Mouse (Mus musculus) heart, adult 2 months (tissue): ENCODE data around the gene Brs3. TPM values are rescaled to one million over a fixed set of nuclear protein-coding genes. Genes with fewer than 3 reads are reported as not detected.
A peak's percentile ranks its signal among the peaks of the same experiment; 100 is the strongest.

ENCODE experiments used
- DNase-seq, 2 experiments: peaks; one replicate each; pipeline ENCODE4 v3.0.0; 2021
- H3K27ac ChIP-seq: fragments of 200-600 bp; 2 replicates; pipeline ENCODE4 v1.8.1; 2022
- H3K27me3 ChIP-seq: fragments of 200-500 bp; 2 replicates; pipeline ENCODE4 v1.6.1; 2012; ENCODE audit warnings: mild to moderate bottlenecking, low read length, inconsistent platforms, mixed read lengths; ENCODE audit not compliant: control insufficient read depth, insufficient read depth
- H3K36me3 ChIP-seq: fragments of 200-500 bp; 2 replicates; pipeline ENCODE4 v1.6.1; 2012; ENCODE audit warnings: low read length, inconsistent platforms; ENCODE audit not compliant: control insufficient read depth, insufficient read depth
- H3K4me1 ChIP-seq: fragments of 200-500 bp; 2 replicates; pipeline ENCODE4 v1.6.1; 2011; ENCODE audit warnings: low read length; ENCODE audit not compliant: control insufficient read depth, insufficient read depth
- H3K4me3 ChIP-seq: fragments of 200-600 bp; 2 replicates; pipeline ENCODE4 v1.8.1; 2022
- H3K79me2 ChIP-seq: fragments of 200-500 bp; replicated peaks from 2 replicates; pipeline ENCODE4 v1.6.1; 2012; ENCODE audit warnings: mild to moderate bottlenecking, inconsistent platforms, low read length, moderate library complexity, mixed read lengths; ENCODE audit not compliant: control insufficient read depth, insufficient read depth
- H3K9ac ChIP-seq: fragments of 200-500 bp; 2 replicates; pipeline ENCODE4 v1.6.1; 2012; ENCODE audit warnings: low read depth, mild to moderate bottlenecking, control low read depth, inconsistent platforms, low read length, mixed read lengths
- CTCF ChIP-seq: fragments of 200-600 bp; IDR thresholded peaks from 2 replicates; pipeline ENCODE4 v1.8.1; 2022; ENCODE audit warnings: antibody characterized with exemption, mild to moderate bottlenecking, moderate library complexity
- EP300 ChIP-seq: fragments of 200-500 bp; IDR thresholded peaks from 2 replicates; pipeline ENCODE4 v1.6.1; 2011; ENCODE audit warnings: low read depth, low read length, control low read depth; ENCODE audit not compliant: insufficient read depth
- POLR2A ChIP-seq: fragments of 200-500 bp; IDR thresholded peaks from 2 replicates; pipeline ENCODE4 v1.6.1; 2011; ENCODE audit warnings: mild to moderate bottlenecking, low read depth, low read length, control low read depth; ENCODE audit not compliant: insufficient read depth
- WGBS: fragments of 180-500 bp; shearing (Covaris S2); methylation state at CpG from one replicate; pipeline ENCODE4 v1.1.7; 2018; 5-methylcytosine and 5-hydroxymethylcytosine counted together
- intact Hi-C: fragments of 180-260 bp; cut with DNase I; formaldehyde crosslinking; loops from one replicate; pipeline ENCODE4 v1.15.1; 2025
- long read RNA-seq: library from polyadenylated mRNA; stranded (forward); transcript quantifications from one replicate; pipeline ENCODE4 v2.0.0, GENCODE M21; 2021
- polyA plus RNA-seq: library from polyadenylated mRNA; depleted of rRNA; stranded (reverse); fragments of >200 nt; gene quantifications from 2 replicates; pipeline ENCODE4 v1.2.3, GENCODE M21; 2012; rRNA removed
- total RNA-seq, 2 experiments: library from RNA; stranded (reverse); gene quantifications; 2 replicates each; pipeline ENCODE4 v1.2.3; 2021

The Brs3 gene
- total RNA-seq (not detected), polyA plus RNA-seq (not detected in 2 replicates)
- long read RNA-seq, result 0 reads

DNA sequence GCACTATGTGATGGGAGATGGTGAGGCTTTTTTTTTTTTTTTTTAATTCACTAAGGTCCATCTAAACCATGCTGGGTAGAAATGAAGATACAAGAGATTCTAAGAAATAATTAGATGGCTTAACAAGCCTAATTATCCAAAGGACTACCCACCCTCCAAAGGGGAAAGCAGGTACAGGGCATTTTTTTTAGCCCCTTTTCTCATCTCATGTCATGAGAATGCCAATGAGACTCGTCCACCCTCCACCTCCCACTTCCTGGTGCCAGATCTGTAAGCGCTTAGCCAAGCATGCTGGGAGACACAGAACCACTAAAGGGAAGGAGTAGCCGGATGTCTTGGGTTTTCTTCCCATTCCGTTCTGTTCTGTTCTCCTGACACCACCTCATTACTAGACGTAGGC lies at the start of gene Brs3:
Gene Brs3, plus strand, starts transcription at position 301 of the 400 bp plus-strand sequence.
- no peaks in the 10 kb centered on the region for H3K4me1 ChIP-seq
- H3K4me3 ChIP-seq, result no peak within 1 kb of the TSS
- H3K27me3 ChIP-seq, result no peaks in the 10 kb centered on the region
- intact Hi-C loops, result no loop called here
- H3K79me2 ChIP-seq, result no peaks in the 10 kb centered on the region
- no peak within 1 kb of the TSS for H3K27ac ChIP-seq
- DNase-seq, result no peak
- WGBS, result 70% methylated on average over 5 of the region's 5 CpGs
- H3K36me3 ChIP-seq, result no peaks in the 10 kb centered on the region
- no peak within 1 kb of the TSS for H3K9ac ChIP-seq
- TF ChIP-seq POLR2A (no peak), CTCF (no peak), EP300 (no peak)

DNA sequence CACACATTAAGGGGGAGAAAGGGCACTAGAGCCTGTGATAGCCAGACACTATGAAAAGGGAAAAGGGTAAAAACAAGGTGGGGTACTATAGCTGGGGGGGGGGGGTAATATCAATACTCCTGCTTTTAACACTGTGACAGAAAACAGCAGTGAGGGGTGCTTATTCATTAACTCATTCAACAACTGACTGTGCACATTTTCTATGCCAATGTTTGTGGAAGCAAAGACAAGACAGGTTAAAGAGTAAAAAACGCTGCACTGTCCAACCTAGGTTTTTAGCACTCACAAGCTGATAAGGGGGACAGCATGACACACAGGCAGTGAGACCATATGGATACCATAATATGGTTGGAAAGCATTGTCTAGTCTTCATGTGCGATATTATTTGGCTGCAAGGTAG lies 30.0 kb upstream of the Brs3 start:
- TF ChIP-seq CTCF, result no peak
- no peak for TF ChIP-seq EP300
- TF ChIP-seq POLR2A, result no peak
- no peak overlapping the region for H3K9ac ChIP-seq
- H3K79me2 ChIP-seq, result no peaks in the 10 kb centered on the region
- DNase-seq, result no peak
- WGBS, result 66% methylated on average over 2 of the region's 2 CpGs
- H3K36me3 ChIP-seq, result no peaks in the 10 kb centered on the region
- H3K4me1 ChIP-seq, result no peaks in the 10 kb centered on the region
- intact Hi-C loops, result no loop called here
- H3K27me3 ChIP-seq, result no peaks in the 10 kb centered on the region
- no peak overlapping the region for H3K27ac ChIP-seq
- H3K4me3 ChIP-seq, result no peak overlapping the region

DNA sequence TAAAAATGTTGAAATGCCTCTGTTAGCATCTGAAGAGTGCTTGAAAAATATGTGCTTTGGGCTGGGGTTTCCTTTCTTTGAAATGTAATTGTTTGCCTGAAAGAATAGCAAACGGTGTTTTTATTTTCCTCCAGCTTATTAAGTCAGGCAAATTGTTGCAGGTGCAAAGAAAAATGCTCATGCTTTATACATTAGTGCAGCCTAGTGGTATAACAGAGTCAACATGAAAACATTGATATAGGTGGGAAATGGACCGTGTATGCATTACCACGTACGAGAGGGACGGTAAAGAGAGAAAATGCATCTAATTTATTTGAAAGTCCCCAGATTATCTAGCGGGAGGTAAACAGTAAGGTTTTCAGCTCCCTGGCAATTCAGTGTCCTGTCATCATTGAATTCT lies 995 bp downstream of the Brs3 start:
- intact Hi-C loops, result no loop called here
- Histone ChIP-seq H3K79me2 (no peaks in the 10 kb centered on the region), H3K36me3 (no peaks in the 10 kb centered on the region), H3K4me3 (no peak overlapping the region), H3K27me3 (no peaks in the 10 kb centered on the region), H3K27ac (no peak overlapping the region), H3K4me1 (no peaks in the 10 kb centered on the region), H3K9ac (no peak overlapping the region)
- TF ChIP-seq EP300 (no peak), POLR2A (no peak), CTCF (no peak)
- no peak for DNase-seq
- WGBS, result 75% methylated on average over 6 of the region's 6 CpGs

DNA sequence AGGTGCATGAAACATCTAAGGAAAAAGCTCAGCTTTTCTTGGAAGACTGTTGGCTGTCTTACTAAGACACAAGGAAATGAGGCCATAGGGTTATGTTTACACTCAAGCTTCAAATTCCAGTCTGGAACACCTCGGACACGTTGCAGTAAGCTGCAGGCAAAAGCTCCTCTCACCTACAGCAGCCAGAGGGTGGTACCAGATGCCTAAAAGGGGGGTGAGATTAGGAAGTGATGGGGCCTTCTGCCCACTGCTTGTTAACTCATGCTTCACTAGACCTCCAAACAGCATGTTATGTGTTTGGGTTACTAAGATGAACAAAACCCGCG lies 9.9 kb downstream of the Brs3 start:
- intact Hi-C loops, result loop anchor here (5.0 to 10.0 kb wide), 4 partner anchors 252 to 568 kb away; partner anchors contain the start of gene Slc9a6
- TF ChIP-seq EP300 (no peak), CTCF (no peak), POLR2A (no peak)
- no peak for DNase-seq
- no peaks in the 10 kb centered on the region for H3K27me3 ChIP-seq
- WGBS, result 16% methylated on average over 4 of the region's 4 CpGs
- peak overlapping the region; percentile 53 for H3K4me3 ChIP-seq
- H3K9ac ChIP-seq, result peak overlapping the region; percentile 57
- H3K27ac ChIP-seq, result peak overlapping the region; percentile 88
- H3K79me2 ChIP-seq, result no peaks in the 10 kb centered on the region
- no peaks in the 10 kb centered on the region for H3K36me3 ChIP-seq
- no peaks in the 10 kb centered on the region for H3K4me1 ChIP-seq

DNA sequence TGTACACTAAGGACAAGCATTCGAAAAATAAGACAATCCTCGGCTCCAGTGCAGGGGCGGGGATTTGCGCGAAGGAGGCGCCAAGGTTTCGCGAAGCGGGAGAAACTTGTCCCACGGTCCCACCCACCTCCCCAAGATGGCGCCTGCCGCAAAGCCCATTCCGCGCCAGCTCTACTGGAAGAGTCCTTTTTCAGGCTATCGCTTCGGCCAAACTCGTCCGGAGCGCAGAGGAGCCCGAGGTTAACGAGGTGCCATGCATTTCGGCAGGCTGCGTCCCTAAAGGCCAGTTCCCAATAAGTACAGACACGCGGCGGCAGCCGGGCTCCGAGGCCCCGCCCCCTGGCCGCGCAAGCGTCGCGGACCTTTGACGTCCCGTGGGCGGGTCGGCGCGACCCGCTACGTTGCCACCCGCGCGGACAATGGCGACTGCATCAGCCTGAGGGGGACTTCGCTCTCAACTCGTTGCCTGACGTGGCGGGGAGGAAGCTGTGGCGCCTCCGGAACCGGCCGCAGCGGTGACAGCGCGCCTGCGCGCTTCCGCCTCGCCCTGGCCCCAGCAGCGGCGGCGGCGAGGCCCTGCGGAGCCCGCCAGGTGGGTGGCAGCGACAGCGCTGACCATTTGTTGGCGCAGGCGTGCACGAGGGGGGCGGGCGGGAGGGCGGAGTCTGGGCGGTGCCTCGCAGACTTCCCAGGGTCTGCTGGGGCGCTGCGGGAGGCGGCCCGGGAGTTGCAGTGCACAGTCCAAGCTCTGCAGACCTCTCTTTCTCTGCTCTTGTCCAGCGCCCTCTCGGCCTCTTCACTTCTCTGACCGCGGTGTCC lies 10.5 kb downstream of the Brs3 start, which contains the start of gene Htatsf1:
Gene Htatsf1, plus strand, starts transcription at position 410 of the 819 bp plus-strand sequence.
- intact Hi-C loops, result loop anchor here (5.0 to 10.0 kb wide), 4 partner anchors 251 to 569 kb away; partner anchors contain the start of gene Slc9a6
- TF ChIP-seq EP300, result no peak
- peak; percentile 53; the same call in 1 of the 2 replicates for TF ChIP-seq POLR2A
- no peaks in the 10 kb centered on the region for H3K79me2 ChIP-seq

DNA sequence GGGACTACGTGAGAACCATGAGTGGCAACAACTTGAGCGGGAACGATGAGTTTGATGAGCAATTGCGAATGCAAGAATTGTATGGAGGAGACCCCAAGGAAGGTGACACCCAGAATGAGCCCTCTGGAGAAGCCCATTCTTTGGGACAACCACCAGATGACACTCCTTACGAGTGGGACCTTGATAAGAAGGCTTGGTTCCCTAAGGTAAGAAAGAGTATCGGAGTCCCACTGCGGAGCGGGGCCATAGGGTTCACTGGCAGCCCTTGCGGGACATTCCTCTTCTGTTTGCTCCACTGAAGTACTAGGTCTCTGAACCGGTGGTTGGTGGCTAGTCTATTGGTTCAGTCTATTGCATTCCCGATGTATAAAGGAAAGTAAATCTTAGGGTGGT lies 11.1 kb downstream of the Brs3 start:
- no peaks in the 10 kb centered on the region for H3K79me2 ChIP-seq
- peak overlapping the region; percentile 73 for H3K9ac ChIP-seq
- H3K27me3 ChIP-seq, result no peaks in the 10 kb centered on the region
- no peak for DNase-seq
- TF ChIP-seq CTCF (no peak), POLR2A (no peak), EP300 (no peak)
- 14% methylated on average over 11 of the region's 11 CpGs for WGBS
- H3K27ac ChIP-seq, result peak overlapping the region; percentile 88
- H3K4me3 ChIP-seq, result peak overlapping the region; percentile 53
- no peaks in the 10 kb centered on the region for H3K4me1 ChIP-seq
- intact Hi-C loops, result loop anchor here (5.0 to 10.0 kb wide), 4 partner anchors 251 to 569 kb away; partner anchors contain the start of gene Slc9a6
- H3K36me3 ChIP-seq, result no peaks in the 10 kb centered on the region

More for the DNA sequence above, 10.5 kb downstream of the Brs3 start, which contains the start of gene Htatsf1:
- Histone ChIP-seq H3K27ac (peak within 1 kb of the TSS; percentile 88), H3K27me3 (no peaks in the 10 kb centered on the region), H3K4me1 (no peaks in the 10 kb centered on the region), H3K9ac (peak within 1 kb of the TSS; percentile 88), H3K4me3 (peak within 1 kb of the TSS; percentile 53), H3K36me3 (no peaks in the 10 kb centered on the region)
- peak; percentile 90 for DNase-seq
- 14% methylated on average over 84 of the region's 85 CpGs for WGBS
